Mouse (Mus musculus): ENCODE measurements at regions not wholly inside any gene's neighbourhood (a gene's known extent, or its start where the extent isn't known, plus 50 kb on each side); places are given as distances from the start of the nearest gene placed in this dataset.

- DNase-seq = peak; percentile 3
Measured at GRCm38 (mm10) chr14:15603954-15604523, 165.3 kb upstream of the Lrrc3b start.

- no peak for DNase-seq
Measured at GRCm38 (mm10) chr14:15610166-15610565, 171.4 kb upstream of the Lrrc3b start.

- DNase-seq = no peak
Measured at GRCm38 (mm10) chr14:15634581-15634980, 195.8 kb upstream of the Lrrc3b start.

- DNase-seq = no peak
Measured at GRCm38 (mm10) chr14:15637681-15638080, 198.9 kb upstream of the Lrrc3b start.

GRCm38 (mm10) chr14:15638869-15639268 lies 200.1 kb upstream of the Lrrc3b start:
- DNase-seq = no peak

GRCm38 (mm10) chr14:15660886-15661285 lies 222.1 kb upstream of the Lrrc3b start:
- DNase-seq = no peak

GRCm38 (mm10) chr14:15672292-15672691 lies 233.5 kb upstream of the Lrrc3b start:
- DNase-seq = peak; percentile 1

GRCm38 (mm10) chr14:15677218-15677617 lies 238.4 kb upstream of the Lrrc3b start:
- no peak for DNase-seq

GRCm38 (mm10) chr14:15679456-15679855 lies 240.7 kb upstream of the Lrrc3b start:
- DNase-seq = no peak

GRCm38 (mm10) chr14:15698001-15698400 lies 259.2 kb upstream of the Lrrc3b start:
- DNase-seq = no peak

GRCm38 (mm10) chr14:15698607-15699006 lies 259.8 kb upstream of the Lrrc3b start:
- DNase-seq = no peak

GRCm38 (mm10) chr14:15722135-15722534 lies 283.3 kb upstream of the Lrrc3b start:
- no peak for DNase-seq

GRCm38 (mm10) chr14:15746629-15747238 lies 307.9 kb upstream of the Lrrc3b start:
- DNase-seq = no peak

GRCm38 (mm10) chr14:15769846-15770448 lies 331.2 kb upstream of the Lrrc3b start:
- DNase-seq = no peak

- DNase-seq = no peak
Measured at GRCm38 (mm10) chr14:15784727-15785126, 345.9 kb upstream of the Lrrc3b start.

- peak; percentile 2 for DNase-seq
Measured at GRCm38 (mm10) chr14:15785230-15785629, 346.4 kb upstream of the Lrrc3b start.

GRCm38 (mm10) chr14:15795698-15796097 lies 356.9 kb upstream of the Lrrc3b start:
- DNase-seq = no peak

- no peak for DNase-seq
Measured at GRCm38 (mm10) chr14:15797019-15797418, 358.2 kb upstream of the Lrrc3b start.

GRCm38 (mm10) chr14:15801477-15802099 lies 362.8 kb upstream of the Lrrc3b start:
- no peak for DNase-seq

- no peak for DNase-seq
Measured at GRCm38 (mm10) chr14:15809083-15809482, 370.3 kb upstream of the Lrrc3b start.

- DNase-seq = no peak
Measured at GRCm38 (mm10) chr14:15841390-15842023, 402.7 kb upstream of the Lrrc3b start.

- DNase-seq = no peak
Measured at GRCm38 (mm10) chr14:15842024-15842599, 403.3 kb upstream of the Lrrc3b start.

- peak; percentile 3 for DNase-seq
Measured at GRCm38 (mm10) chr14:15868520-15868919, 380.6 kb upstream of the Ngly1 start.
